Mouse (Mus musculus): ENCODE data around the gene Pkm. TPM values are rescaled to one million over a fixed set of nuclear protein-coding genes. Genes with fewer than 3 reads are reported as not detected.
A peak's percentile ranks its signal among the peaks of the same experiment; 100 is the strongest.

Gene Pkm
- polyA plus RNA-seq, 1 experiment from 2014 or later: 1,041 TPM

DNA sequence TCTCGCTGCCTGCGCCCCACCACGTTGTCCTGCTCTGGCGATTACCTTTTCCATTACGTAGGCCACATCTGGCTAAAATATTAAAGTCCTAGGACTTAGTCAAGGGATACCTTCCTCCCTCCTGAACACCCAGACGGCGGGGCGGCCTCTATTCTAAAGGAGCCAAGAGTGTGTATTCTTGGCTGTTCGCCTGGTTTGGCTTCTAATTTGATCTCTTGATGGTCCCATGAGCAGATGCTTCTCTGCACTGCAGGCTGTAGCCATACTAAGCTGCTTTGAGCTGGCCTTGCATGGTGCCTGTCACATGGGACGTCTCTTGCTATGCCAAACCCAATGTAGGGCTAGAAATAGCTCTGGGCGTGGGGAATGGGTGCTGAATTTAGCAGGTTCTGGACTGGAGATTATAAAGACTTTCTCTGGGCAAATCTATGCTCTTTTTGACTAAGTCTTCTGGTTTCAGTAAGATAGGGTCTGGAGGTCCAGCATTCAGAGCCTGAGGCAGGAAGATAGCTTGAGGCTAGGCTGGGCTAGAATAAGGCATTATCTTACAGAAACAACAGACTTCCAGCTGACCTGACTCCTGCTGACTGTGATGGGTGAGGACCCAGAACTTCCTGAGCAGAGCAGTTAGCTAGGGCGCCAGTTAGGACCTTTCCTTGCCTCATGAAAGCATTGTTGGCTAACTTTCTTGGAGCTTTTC is 16.2 kb downstream of the Pkm start:
- Histone ChIP-seq H3K4me1 (ENCODE audit: control insufficient read depth, insufficient read depth, low read length) (no peaks in the 10 kb centered on the region), H3K36me3 (ENCODE audit: control insufficient read depth, insufficient read depth, low read length) (peaks cover 98% of the 10 kb centered on the region), H3K4me2 (ENCODE audit: low read length) (no peak overlapping the region), H3K4me3 (replicated peaks; ENCODE audit: low read depth, low read length) (no peak overlapping the region), H3K27ac (replicated peaks; ENCODE audit: low read depth, low read length) (no peak overlapping the region), H3K9ac (replicated peaks; ENCODE audit: low read length) (no peak overlapping the region), H3K9me3 (ENCODE audit: control insufficient read depth, low read length) (no peaks in the 10 kb centered on the region), H3K27me3 (ENCODE audit: control insufficient read depth, insufficient read depth, low read length) (no peaks in the 10 kb centered on the region)
- DNase-seq: no peak
- ATAC-seq (ENCODE audit: low FRiP score, low TSS enrichment): no peak
- WGBS: 92% methylated on average over 12 of the region's 12 CpGs

DNA sequence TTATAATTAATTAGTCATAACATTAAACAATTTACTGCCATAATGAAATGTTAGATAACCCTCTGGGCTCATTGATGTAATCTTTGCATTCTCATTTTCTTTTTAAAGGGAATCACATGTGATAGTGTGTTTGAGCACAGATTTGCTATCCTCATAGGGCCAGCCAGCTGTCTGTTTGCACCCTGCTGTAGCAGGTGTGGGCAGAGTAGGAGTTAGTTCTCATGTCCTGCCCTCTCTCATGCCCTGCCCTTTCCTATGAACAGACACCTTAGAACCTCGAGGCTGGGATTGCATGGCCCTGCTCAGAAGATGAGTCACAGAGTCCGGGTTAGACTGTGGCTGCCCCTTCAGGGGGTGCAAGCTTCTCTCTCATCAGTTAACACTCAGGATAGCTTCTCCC is 17.3 kb downstream of the Pkm start:
- H3K27ac ChIP-seq (replicated peaks; ENCODE audit: low read depth, low read length): no peak overlapping the region
- H3K4me1 ChIP-seq (ENCODE audit: control insufficient read depth, insufficient read depth, low read length): no peaks in the 10 kb centered on the region
- H3K9ac ChIP-seq (replicated peaks; ENCODE audit: low read length): no peak overlapping the region
- H3K4me3 ChIP-seq (replicated peaks; ENCODE audit: low read depth, low read length): no peak overlapping the region
- ATAC-seq (ENCODE audit: low FRiP score, low TSS enrichment) (no peak), DNase-seq (no peak)
- H3K4me2 ChIP-seq (ENCODE audit: low read length): no peak overlapping the region
- H3K36me3 ChIP-seq (ENCODE audit: control insufficient read depth, insufficient read depth, low read length): peaks cover 98% of the 10 kb centered on the region
- H3K9me3 ChIP-seq (ENCODE audit: control insufficient read depth, low read length): no peaks in the 10 kb centered on the region
- no peaks in the 10 kb centered on the region for H3K27me3 ChIP-seq (ENCODE audit: control insufficient read depth, insufficient read depth, low read length)
- WGBS: 79% methylated on average over 2 of the region's 2 CpGs

GRCm38 (mm10) chr9:59675598-59675997 is 19.4 kb downstream of the Pkm start:
- Histone ChIP-seq H3K36me3 (ENCODE audit: control insufficient read depth, insufficient read depth, low read length) (peaks cover 90% of the 10 kb centered on the region), H3K4me2 (ENCODE audit: low read length) (no peak overlapping the region), H3K9ac (replicated peaks; ENCODE audit: low read length) (no peak overlapping the region), H3K27ac (replicated peaks; ENCODE audit: low read depth, low read length) (0 out of 2 replicates have a peak overlapping the region, but pooled peaks have one; percentile 32), H3K9me3 (ENCODE audit: control insufficient read depth, low read length) (no peaks in the 10 kb centered on the region), H3K27me3 (ENCODE audit: control insufficient read depth, insufficient read depth, low read length) (peaks cover 5% of the 10 kb centered on the region; the same call in 1 of the 2 replicates), H3K4me3 (replicated peaks; ENCODE audit: low read depth, low read length) (no peak overlapping the region), H3K4me1 (ENCODE audit: control insufficient read depth, insufficient read depth, low read length) (peaks cover 8% of the 10 kb centered on the region; the same call in 1 of the 2 replicates)
- ATAC-seq (ENCODE audit: low FRiP score, low TSS enrichment): no peak
- DNase-seq: no peak
- 89% methylated on average over 14 of the region's 14 CpGs for WGBS

DNA sequence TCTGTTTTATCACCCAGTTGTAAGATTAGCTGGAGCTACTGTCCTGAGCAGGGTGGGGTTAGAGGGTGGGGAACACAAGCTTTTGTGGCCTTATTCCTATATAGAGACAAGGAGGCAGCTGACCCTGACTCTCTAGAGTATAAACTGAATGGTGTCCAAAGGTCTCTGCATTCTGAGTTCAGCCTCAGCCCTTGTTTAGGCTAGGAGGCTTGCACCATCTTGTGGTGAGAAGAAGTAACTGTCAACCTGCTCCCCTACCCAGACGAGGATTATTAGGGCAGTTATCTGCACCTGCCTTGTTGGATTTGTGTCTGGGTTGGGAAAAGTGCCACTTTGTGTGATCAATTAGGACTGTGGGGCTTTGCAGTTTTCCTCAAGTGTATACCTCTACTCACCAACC is 22.1 kb downstream of the Pkm start:
- H3K36me3 ChIP-seq (ENCODE audit: control insufficient read depth, insufficient read depth, low read length): peaks cover 63% of the 10 kb centered on the region
- H3K9me3 ChIP-seq (ENCODE audit: control insufficient read depth, low read length): no peaks in the 10 kb centered on the region
- no peak overlapping the region for H3K9ac ChIP-seq (replicated peaks; ENCODE audit: low read length)
- H3K27ac ChIP-seq (replicated peaks; ENCODE audit: low read depth, low read length): no peak overlapping the region
- peaks cover 10% of the 10 kb centered on the region; the same call in 1 of the 2 replicates for H3K4me1 ChIP-seq (ENCODE audit: control insufficient read depth, insufficient read depth, low read length)
- no peak for ATAC-seq (ENCODE audit: low FRiP score, low TSS enrichment)
- no peak overlapping the region for H3K4me3 ChIP-seq (replicated peaks; ENCODE audit: low read depth, low read length)
- DNase-seq: peak; percentile 71
- no peak overlapping the region for H3K4me2 ChIP-seq (ENCODE audit: low read length)
- peaks cover 16% of the 10 kb centered on the region; the same call in 1 of the 2 replicates for H3K27me3 ChIP-seq (ENCODE audit: control insufficient read depth, insufficient read depth, low read length)
- 14% methylated on average over 1 of the region's 1 CpGs for WGBS

GRCm38 (mm10) chr9:59679678-59680533 is 23.7 kb downstream of the Pkm start, which contains the start of gene Gramd2:
TSS of gene Gramd2 (plus strand) at chr9:59680144.
- peak within 1 kb of the TSS; percentile 82 for H3K4me2 ChIP-seq (ENCODE audit: low read length)
- peak within 1 kb of the TSS; percentile 49 for H3K4me3 ChIP-seq (replicated peaks; ENCODE audit: low read depth, low read length)
- ATAC-seq (ENCODE audit: low FRiP score, low TSS enrichment) (peak; percentile 92), DNase-seq (peak; percentile 91)
- peaks cover 16% of the 10 kb centered on the region; the same call in 1 of the 2 replicates for H3K27me3 ChIP-seq (ENCODE audit: control insufficient read depth, insufficient read depth, low read length)
- peaks cover 10% of the 10 kb centered on the region; the same call in 1 of the 2 replicates for H3K4me1 ChIP-seq (ENCODE audit: control insufficient read depth, insufficient read depth, low read length)
- 1% methylated on average over 47 of the region's 47 CpGs for WGBS
- H3K36me3 ChIP-seq (ENCODE audit: control insufficient read depth, insufficient read depth, low read length): peaks cover 47% of the 10 kb centered on the region
- H3K9ac ChIP-seq (replicated peaks; ENCODE audit: low read length): peak within 1 kb of the TSS; percentile 60
- H3K27ac ChIP-seq (replicated peaks; ENCODE audit: low read depth, low read length): no peak within 1 kb of the TSS
- H3K9me3 ChIP-seq (ENCODE audit: control insufficient read depth, low read length): no peaks in the 10 kb centered on the region

- Histone ChIP-seq H3K4me3 (replicated peaks; ENCODE audit: low read depth, low read length) (peak overlapping the region; percentile 49), H3K27ac (replicated peaks; ENCODE audit: low read depth, low read length) (no peak overlapping the region), H3K9ac (replicated peaks; ENCODE audit: low read length) (peak overlapping the region; percentile 60), H3K27me3 (ENCODE audit: control insufficient read depth, insufficient read depth, low read length) (peaks cover 16% of the 10 kb centered on the region; the same call in 1 of the 2 replicates), H3K4me1 (ENCODE audit: control insufficient read depth, insufficient read depth, low read length) (peaks cover 10% of the 10 kb centered on the region; the same call in 1 of the 2 replicates), H3K9me3 (ENCODE audit: control insufficient read depth, low read length) (no peaks in the 10 kb centered on the region), H3K4me2 (ENCODE audit: low read length) (peak overlapping the region; percentile 82), H3K36me3 (ENCODE audit: control insufficient read depth, insufficient read depth, low read length) (peaks cover 41% of the 10 kb centered on the region)
- 12% methylated on average over 16 of the region's 16 CpGs for WGBS
- DNase-seq (no peak), ATAC-seq (ENCODE audit: low FRiP score, low TSS enrichment) (peak; percentile 12; the same call in 1 of the 2 replicates)
Measured at GRCm38 (mm10) chr9:59680534-59680875, 24.3 kb downstream of the Pkm start.

DNA sequence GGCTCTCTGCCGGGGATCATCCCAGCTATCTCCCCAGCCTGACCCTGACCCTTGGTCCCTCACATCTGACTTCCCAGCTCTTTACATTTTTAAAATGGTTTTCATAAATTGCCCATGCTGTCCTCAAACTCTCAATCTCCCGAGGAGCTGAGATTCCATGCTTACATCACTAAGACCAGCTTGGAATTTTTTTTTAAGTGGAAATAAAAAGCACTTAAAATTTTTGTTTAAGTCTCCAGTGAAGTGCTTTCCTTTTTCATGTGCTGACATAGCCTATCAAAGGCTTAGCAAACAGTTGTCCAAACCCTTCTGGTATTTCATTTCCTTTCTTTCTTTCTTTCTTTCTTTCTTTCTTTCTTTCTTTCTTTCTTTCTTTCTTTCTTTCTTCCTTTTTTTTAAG is 27.9 kb downstream of the Pkm start:
- DNase-seq (no peak), ATAC-seq (ENCODE audit: low FRiP score, low TSS enrichment) (no peak)
- Histone ChIP-seq H3K36me3 (ENCODE audit: control insufficient read depth, insufficient read depth, low read length) (peaks cover 9% of the 10 kb centered on the region), H3K4me1 (ENCODE audit: control insufficient read depth, insufficient read depth, low read length) (peaks cover 10% of the 10 kb centered on the region; the same call in 1 of the 2 replicates), H3K4me2 (ENCODE audit: low read length) (no peak overlapping the region), H3K9ac (replicated peaks; ENCODE audit: low read length) (no peak overlapping the region), H3K9me3 (ENCODE audit: control insufficient read depth, low read length) (no peaks in the 10 kb centered on the region), H3K27ac (replicated peaks; ENCODE audit: low read depth, low read length) (no peak overlapping the region), H3K27me3 (ENCODE audit: control insufficient read depth, insufficient read depth, low read length) (peaks cover 16% of the 10 kb centered on the region; the same call in 1 of the 2 replicates), H3K4me3 (replicated peaks; ENCODE audit: low read depth, low read length) (no peak overlapping the region)
- WGBS: 82% methylated on average over 2 of the region's 2 CpGs

DNA sequence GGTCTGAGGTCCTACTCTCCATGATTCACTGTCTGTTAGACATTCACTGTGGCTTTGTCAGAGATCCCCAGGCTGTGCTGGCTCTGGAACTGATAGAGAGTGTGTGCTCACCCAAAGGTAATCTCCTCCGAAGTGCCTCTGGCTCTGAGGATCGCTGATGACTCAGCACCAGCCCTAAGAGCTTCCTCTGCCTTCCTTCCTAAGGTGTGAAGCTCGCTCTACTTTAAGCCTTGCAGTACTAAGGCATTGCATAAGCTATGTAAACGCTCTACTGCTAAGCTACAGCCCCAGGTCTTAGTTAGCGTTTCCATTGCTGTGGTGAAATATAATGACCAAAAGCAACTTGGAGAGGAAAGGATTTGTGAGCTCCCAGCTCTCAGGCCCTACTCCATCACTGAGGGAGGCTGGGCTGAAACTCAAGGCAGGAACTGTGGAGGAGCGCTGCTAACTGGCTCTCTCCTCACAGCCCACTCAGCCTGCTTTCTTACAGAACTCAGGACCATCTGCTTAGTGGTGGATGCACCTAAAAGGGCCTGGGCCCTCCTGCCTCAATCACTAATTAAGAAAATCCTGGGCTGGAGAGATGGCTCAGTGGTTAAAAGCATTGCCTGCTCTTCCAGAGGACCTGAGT is 31.4 kb downstream of the Pkm start:
- Histone ChIP-seq H3K27ac (replicated peaks; ENCODE audit: low read depth, low read length) (no peak overlapping the region), H3K36me3 (ENCODE audit: control insufficient read depth, insufficient read depth, low read length) (no peaks in the 10 kb centered on the region), H3K4me1 (ENCODE audit: control insufficient read depth, insufficient read depth, low read length) (peaks cover 7% of the 10 kb centered on the region), H3K4me2 (ENCODE audit: low read length) (no peak overlapping the region), H3K9me3 (ENCODE audit: control insufficient read depth, low read length) (no peaks in the 10 kb centered on the region), H3K4me3 (replicated peaks; ENCODE audit: low read depth, low read length) (no peak overlapping the region), H3K27me3 (ENCODE audit: control insufficient read depth, insufficient read depth, low read length) (no peaks in the 10 kb centered on the region), H3K9ac (replicated peaks; ENCODE audit: low read length) (no peak overlapping the region)
- DNase-seq (no peak), ATAC-seq (ENCODE audit: low FRiP score, low TSS enrichment) (no peak)
- WGBS: 43% methylated on average over 6 of the region's 6 CpGs

Data from midbrain, embryonic 14.5 days (tissue).